Mouse (Mus musculus) MEL (cell line): Measurements from ENCODE around the gene 4930558C23Rik. TPM values are rescaled to one million over a fixed set of nuclear protein-coding genes. Genes with fewer than 3 reads are reported as not detected.

Source experiments
- DNase-seq: peaks from one replicate; pipeline ENCODE4 v3.0.0; 2011; ENCODE audit warnings: low read depth, low spot score
- H3K27ac ChIP-seq: 2 replicates; pipeline ENCODE4 v1.5.1; 2012; ENCODE audit warnings: low read depth, mild to moderate bottlenecking, control low read depth, low read length, moderate library complexity; ENCODE audit not compliant: control insufficient read depth
- H3K27me3 ChIP-seq, 2 experiments: fragments of 150-350 bp in 1 of 2; sonication (generic) in 1 of 2; 2 replicates each; pipeline ENCODE4 v1.6.1; 2012; ENCODE audit warnings: low read length in 2 of 2, mild to moderate bottlenecking in 2 of 2, improper control_type of control experiment in 1 of 2, moderate library complexity in 1 of 2; ENCODE audit not compliant: insufficient read depth in 2 of 2, control insufficient read depth in 1 of 2
- H3K36me3 ChIP-seq, 2 experiments: 2 replicates each; pipeline ENCODE4 v1.6.1; 2012 to 2014; ENCODE audit warnings: low read length in 2 of 2, improper control_type of control experiment in 1 of 2, inconsistent platforms in 1 of 2, mild to moderate bottlenecking in 1 of 2; ENCODE audit not compliant: insufficient read depth in 2 of 2, control insufficient read depth in 1 of 2
- H3K4me1 ChIP-seq, 2 experiments: fragments of 150-350 bp in 1 of 2; sonication (generic) in 1 of 2; 2 replicates each; pipeline ENCODE4 v1.6.1; 2012; ENCODE audit warnings: low read length in 2 of 2, improper control_type of control experiment in 1 of 2, mild to moderate bottlenecking in 1 of 2; ENCODE audit not compliant: insufficient read depth in 2 of 2, control insufficient read depth in 1 of 2
- H3K4me3 ChIP-seq, 2 experiments: fragments of 150-350 bp in 1 of 2; sonication (generic) in 1 of 2; 2 replicates each; pipeline ENCODE4 v1.5.1; 2012; ENCODE audit warnings: low read depth in 2 of 2, low read length in 2 of 2, mild to moderate bottlenecking in 2 of 2, moderate library complexity in 2 of 2, control low read depth in 1 of 2, improper control_type of control experiment in 1 of 2; ENCODE audit not compliant: control insufficient read depth in 1 of 2, insufficient read depth in 1 of 2
- H3K79me2 ChIP-seq: 2 replicates; pipeline ENCODE4 v1.6.1; 2012; ENCODE audit warnings: mild to moderate bottlenecking, low read length, moderate library complexity; ENCODE audit not compliant: control insufficient read depth, poor library complexity, insufficient read depth
- H3K9ac ChIP-seq: 2 replicates; pipeline ENCODE4 v1.6.1; 2012; ENCODE audit warnings: low read depth, mild to moderate bottlenecking, control low read depth, low read length, moderate library complexity; ENCODE audit not compliant: control insufficient read depth, poor library complexity, severe bottlenecking
- H3K9me3 ChIP-seq: fragments of 150-350 bp; sonication (generic); replicated peaks from 2 replicates; pipeline ENCODE4 v1.6.1; 2012; ENCODE audit warnings: mild to moderate bottlenecking, low read length, improper control_type of control experiment, moderate library complexity; ENCODE audit not compliant: insufficient read depth
- BHLHE40 ChIP-seq: IDR thresholded peaks from 2 replicates; pipeline ENCODE4 v1.6.1; 2012; ENCODE audit warnings: low read depth, mild to moderate bottlenecking, inconsistent platforms, low read length, improper control_type of control experiment, borderline replicate concordance
- CHD2 ChIP-seq: IDR thresholded peaks from 2 replicates; pipeline ENCODE4 v1.6.1; 2011; ENCODE audit warnings: low read length, improper control_type of control experiment
- CTCF ChIP-seq, 3 experiments: IDR thresholded peaks in 2 of 3; conservative IDR thresholded peaks in 1 of 3; 2 replicates each; pipeline ENCODE4 v1.5.1; 2011 to 2012; ENCODE audit warnings: low read length in 3 of 3, low read depth in 2 of 3, mild to moderate bottlenecking in 2 of 3, improper control_type of control experiment in 1 of 3, inconsistent platforms in 1 of 3, mixed read lengths in 1 of 3, moderate library complexity in 1 of 3; ENCODE audit not compliant: control insufficient read depth in 1 of 3, insufficient read depth in 1 of 3, poor library complexity in 1 of 3, severe bottlenecking in 1 of 3
- E2F4 ChIP-seq: IDR thresholded peaks from 2 replicates; pipeline ENCODE4 v1.6.1; 2011; ENCODE audit warnings: low read depth, low read length, improper control_type of control experiment, borderline replicate concordance
- ELF1 ChIP-seq: IDR thresholded peaks from 2 replicates; pipeline ENCODE4 v1.6.1; 2014; ENCODE audit warnings: low read depth, mild to moderate bottlenecking, inconsistent platforms, low read length, improper control_type of control experiment, moderate library complexity
- EP300 ChIP-seq, 2 experiments: IDR thresholded peaks; 2 replicates each; pipeline ENCODE4 v1.6.1; 2011; ENCODE audit warnings: improper control_type of control experiment in 2 of 2, low read length in 2 of 2, low read depth in 1 of 2, mild to moderate bottlenecking in 1 of 2
- ETS1 ChIP-seq: IDR thresholded peaks from 2 replicates; pipeline ENCODE4 v1.6.1; 2012; ENCODE audit warnings: low read depth, mild to moderate bottlenecking, inconsistent platforms, low read length, improper control_type of control experiment, moderate library complexity
- GABPA ChIP-seq: IDR thresholded peaks from 2 replicates; pipeline ENCODE4 v1.6.1; 2012; ENCODE audit warnings: low read depth, mild to moderate bottlenecking, inconsistent platforms, low read length, improper control_type of control experiment, moderate library complexity
- GATA1 ChIP-seq: IDR thresholded peaks from 2 replicates; pipeline ENCODE4 v1.6.1; 2011; ENCODE audit warnings: low read depth, low read length, improper control_type of control experiment
- HCFC1 ChIP-seq: IDR thresholded peaks from 2 replicates; pipeline ENCODE4 v1.6.1; 2012; ENCODE audit warnings: low read depth, mild to moderate bottlenecking, inconsistent platforms, low read length, improper control_type of control experiment, moderate library complexity
- JUND ChIP-seq: IDR thresholded peaks from 2 replicates; pipeline ENCODE4 v1.6.1; 2011; ENCODE audit warnings: low read depth, mild to moderate bottlenecking, improper control_type of control experiment, low read length
- KAT2A ChIP-seq: conservative IDR thresholded peaks from 2 replicates; pipeline ENCODE4 v1.6.1; 2012; ENCODE audit warnings: low read depth, low read length, improper control_type of control experiment, inconsistent platforms
- MAFK ChIP-seq: IDR thresholded peaks from 2 replicates; pipeline ENCODE4 v1.6.1; 2011; ENCODE audit warnings: low read depth, mild to moderate bottlenecking, low read length, improper control_type of control experiment, borderline replicate concordance
- MAX ChIP-seq: IDR thresholded peaks from 2 replicates; pipeline ENCODE4 v1.6.1; 2011; ENCODE audit warnings: low read length, improper control_type of control experiment
- MAZ ChIP-seq: IDR thresholded peaks from 2 replicates; pipeline ENCODE4 v1.6.1; 2012; ENCODE audit warnings: low read depth, mild to moderate bottlenecking, inconsistent platforms, low read length, improper control_type of control experiment
- MEF2A ChIP-seq: IDR thresholded peaks from 2 replicates; pipeline ENCODE4 v1.6.1; 2014; ENCODE audit warnings: low read depth, mild to moderate bottlenecking, inconsistent platforms, low read length, improper control_type of control experiment; ENCODE audit not compliant: poor library complexity, insufficient replicate concordance, severe bottlenecking; ENCODE audit errors: extremely low read depth
- MYB ChIP-seq: IDR thresholded peaks from 2 replicates; pipeline ENCODE4 v1.6.1; 2011; ENCODE audit warnings: mild to moderate bottlenecking, low read depth, low read length, improper control_type of control experiment
- MYC ChIP-seq: IDR thresholded peaks from 2 replicates; pipeline ENCODE4 v1.6.1; 2011; ENCODE audit warnings: low read depth, mild to moderate bottlenecking, low read length, improper control_type of control experiment, moderate library complexity
- NELFE ChIP-seq: IDR thresholded peaks from 2 replicates; pipeline ENCODE4 v1.6.1; 2011; ENCODE audit warnings: low read depth, low read length, improper control_type of control experiment
- NRF1 ChIP-seq: IDR thresholded peaks from 2 replicates; pipeline ENCODE4 v1.6.1; 2014; ENCODE audit warnings: low read depth, mild to moderate bottlenecking, inconsistent platforms, low read length, improper control_type of control experiment, moderate library complexity; ENCODE audit not compliant: poor library complexity, insufficient read depth, severe bottlenecking
- POLR2A ChIP-seq, 2 experiments: IDR thresholded peaks; 2 replicates each; pipeline ENCODE4 v1.6.1; 2011 to 2012; ENCODE audit warnings: low read length in 2 of 2, mild to moderate bottlenecking in 2 of 2, control low read depth in 1 of 2, improper control_type of control experiment in 1 of 2, low read depth in 1 of 2, moderate library complexity in 1 of 2; ENCODE audit not compliant: control insufficient read depth in 1 of 2, insufficient read depth in 1 of 2, poor library complexity in 1 of 2
- POLR2AphosphoS2 ChIP-seq: IDR thresholded peaks from 2 replicates; pipeline ENCODE4 v1.6.1; 2011; ENCODE audit warnings: low read length, improper control_type of control experiment
- POLR2AphosphoS5 ChIP-seq: IDR thresholded peaks from 2 replicates; pipeline ENCODE4 v1.6.1; 2012; ENCODE audit warnings: low read depth, borderline replicate concordance, mild to moderate bottlenecking, inconsistent platforms, low read length, moderate library complexity, mixed read lengths
- RAD21 ChIP-seq: IDR thresholded peaks from 2 replicates; pipeline ENCODE4 v1.6.1; 2011; ENCODE audit warnings: mild to moderate bottlenecking, low read depth, low read length, improper control_type of control experiment
- RCOR1 ChIP-seq: IDR thresholded peaks from 2 replicates; pipeline ENCODE4 v1.6.1; 2012; ENCODE audit warnings: low read depth, mild to moderate bottlenecking, inconsistent platforms, low read length, improper control_type of control experiment
- SIN3A ChIP-seq: IDR thresholded peaks from 2 replicates; pipeline ENCODE4 v1.6.1; 2012; ENCODE audit warnings: low read length, improper control_type of control experiment, inconsistent platforms
- SMC3 ChIP-seq: IDR thresholded peaks from 2 replicates; pipeline ENCODE4 v1.6.1; 2011; ENCODE audit warnings: low read depth, low read length, improper control_type of control experiment
- TAL1 ChIP-seq: IDR thresholded peaks from 2 replicates; pipeline ENCODE4 v1.6.1; 2012; ENCODE audit warnings: mild to moderate bottlenecking, inconsistent platforms, low read length, moderate library complexity, mixed read lengths
- TCF12 ChIP-seq: IDR thresholded peaks from 2 replicates; pipeline ENCODE4 v1.6.1; 2014; ENCODE audit warnings: low read depth, mild to moderate bottlenecking, inconsistent platforms, low read length, improper control_type of control experiment, moderate library complexity
- USF1 ChIP-seq: IDR thresholded peaks from 2 replicates; pipeline ENCODE4 v1.6.1; 2014; ENCODE audit warnings: low read depth, mild to moderate bottlenecking, inconsistent platforms, low read length, improper control_type of control experiment, moderate library complexity
- USF2 ChIP-seq, 2 experiments: IDR thresholded peaks; 2 replicates each; pipeline ENCODE4 v1.6.1; 2011 to 2012; ENCODE audit warnings: improper control_type of control experiment in 2 of 2, low read length in 2 of 2, borderline replicate concordance in 1 of 2, inconsistent platforms in 1 of 2, low read depth in 1 of 2, mild to moderate bottlenecking in 1 of 2; ENCODE audit not compliant: insufficient read depth in 1 of 2
- ZC3H11A ChIP-seq: IDR thresholded peaks from 2 replicates; pipeline ENCODE4 v1.6.1; 2012; ENCODE audit warnings: low read depth, mild to moderate bottlenecking, inconsistent platforms, low read length, improper control_type of control experiment
- ZKSCAN1 ChIP-seq: IDR thresholded peaks from 2 replicates; pipeline ENCODE4 v1.6.1; 2012; ENCODE audit warnings: low read depth, mild to moderate bottlenecking, inconsistent platforms, low read length, improper control_type of control experiment, moderate library complexity
- ZMIZ1 ChIP-seq: IDR thresholded peaks from 2 replicates; pipeline ENCODE4 v1.6.1; 2012; ENCODE audit warnings: low read depth, mild to moderate bottlenecking, inconsistent platforms, low read length, improper control_type of control experiment, moderate library complexity
- ZNF384 ChIP-seq: IDR thresholded peaks from 2 replicates; pipeline ENCODE4 v1.6.1; 2012; ENCODE audit warnings: low read depth, mild to moderate bottlenecking, inconsistent platforms, low read length, improper control_type of control experiment
- polyA plus RNA-seq, 2 experiments: library from polyadenylated mRNA; stranded (reverse) in 1 of 2; unstranded in 1 of 2; fragments of >175 nt in 1 of 2; fragments of >200 nt in 1 of 2; gene quantifications; 2 replicates each; pipeline versions ENCODE4 v1.2.1 to v1.2.4; 2012; ENCODE audit warnings: low replicate concordance in 2 of 2, low read depth in 1 of 2; ENCODE audit not compliant: insufficient read length in 2 of 2, insufficient read depth in 1 of 2, missing spikeins in 1 of 2
- total RNA-seq: library from RNA; depleted of rRNA; stranded (reverse); fragments of 300-350 nt; gene quantifications from 2 replicates; pipeline ENCODE4 v1.2.3, GENCODE M21; 2012

The 4930558C23Rik gene
- total and polyA plus RNA-seq, 3 experiments: not detected

- no peak for TF ChIP-seq USF2 (IDR thresholded peaks at IDR 0.05; ENCODE audit: borderline replicate concordance in 1 of 2, insufficient read depth in 1 of 2, low read depth in 1 of 2, low read length in 2 of 2)
Observed at GRCm38 (mm10) chr3:95417866-95418265, 15.2 kb upstream of the 4930558C23Rik start (continued).

GRCm38 (mm10) chr3:95412268-95412667 lies 9.6 kb upstream of the 4930558C23Rik start:
- Histone ChIP-seq H3K27me3 (no peaks in the 10 kb centered on the region), H3K4me1 (peaks cover 0 to 11% of the 10 kb centered on the region in 2 experiments; a peak in 2 of 4 replicates), H3K27ac (no peak overlapping the region), H3K9ac (no peak overlapping the region), H3K36me3 (peaks cover 0 to 4% of the 10 kb centered on the region in 2 experiments; a peak in 2 of 4 replicates), H3K4me3 (no peak overlapping the region), H3K9me3 (peaks cover 2% of the 10 kb centered on the region; the same call in 1 of the 2 replicates), H3K79me2 (no peaks in the 10 kb centered on the region)
- DNase-seq: peak; percentile 63
- TF ChIP-seq MAFK (no peak), MEF2A (peak; percentile 65; the same call in 1 of the 2 replicates), GABPA (no peak), E2F4 (no peak), MAZ (no peak), SIN3A (peak; percentile 67), GATA1 (peak; percentile 59; the same call in 1 of the 2 replicates), MAX (no peak), HCFC1 (no peak), MYB (peak; percentile 62; the same call in 1 of the 2 replicates), POLR2AphosphoS2 (no peak), ZC3H11A (0 out of 2 replicates have a peak, but pooled peaks have one; percentile 17), TAL1 (no peak), JUND (no peak), MYC (no peak), ZNF384 (peak; percentile 39; the same call in 1 of the 2 replicates), SMC3 (no peak), CTCF (IDR thresholded peaks at IDR 0.05 in 2 of 3, conservative IDR thresholded peaks at IDR 0.05 in 1 of 3; ENCODE audit: control insufficient read depth in 1 of 3, insufficient read depth in 1 of 3, low read depth in 2 of 3, low read length in 3 of 3, poor library complexity in 1 of 3, severe bottlenecking in 1 of 3) (no peak), NELFE (no peak), ZMIZ1 (no peak), RCOR1 (peak; percentile 44; the same call in 1 of the 2 replicates), POLR2AphosphoS5 (no peak), EP300 (IDR thresholded peaks at IDR 0.05; ENCODE audit: low read depth in 1 of 2, low read length in 2 of 2) (peak; percentile 57 to 66; a peak in 2 of 4 replicates), NRF1 (no peak), ZKSCAN1 (no peak), ETS1 (0 out of 2 replicates have a peak, but pooled peaks have one; percentile 33), CHD2 (no peak), RAD21 (no peak), ELF1 (no peak), POLR2A (IDR thresholded peaks at IDR 0.05; ENCODE audit: control insufficient read depth in 1 of 2, insufficient read depth in 1 of 2, low read depth in 1 of 2, low read length in 2 of 2, poor library complexity in 1 of 2) (no peak), USF2 (IDR thresholded peaks at IDR 0.05; ENCODE audit: borderline replicate concordance in 1 of 2, insufficient read depth in 1 of 2, low read depth in 1 of 2, low read length in 2 of 2) (no peak), TCF12 (0 out of 2 replicates have a peak, but pooled peaks have one; percentile 43), KAT2A (no peak), USF1 (no peak), BHLHE40 (no peak)
